Mouse (Mus musculus) layer of hippocampus, adult 11-12 months (tissue): Measurements from ENCODE around the gene Nckap5.

Source experiments
- DNase-seq: peaks from one replicate; pipeline ENCODE4 v3.0.0; 2022; ENCODE audit warnings: low spot score

The Nckap5 gene

GRCm38 (mm10) chr1:126765506-126766170 is 65.0 kb downstream of the Nckap5 start:
- DNase-seq, result no peak

GRCm38 (mm10) chr1:126764201-126764600 is 66.4 kb downstream of the Nckap5 start:
- DNase-seq, result no peak

- no peak for DNase-seq
Measured at GRCm38 (mm10) chr1:126763192-126763591, 67.4 kb downstream of the Nckap5 start.

GRCm38 (mm10) chr1:126760386-126760785 is 70.2 kb downstream of the Nckap5 start:
- no peak for DNase-seq

GRCm38 (mm10) chr1:126755682-126756081 is 74.9 kb downstream of the Nckap5 start:
- DNase-seq, result no peak

- DNase-seq, result no peak
Measured at GRCm38 (mm10) chr1:126753611-126754010, 77.0 kb downstream of the Nckap5 start.

GRCm38 (mm10) chr1:126752247-126753037 is 78.2 kb downstream of the Nckap5 start:
- no peak for DNase-seq

- no peak for DNase-seq
Measured at GRCm38 (mm10) chr1:126751137-126751536, 79.5 kb downstream of the Nckap5 start.

GRCm38 (mm10) chr1:126750156-126750555 is 80.4 kb downstream of the Nckap5 start:
- DNase-seq, result no peak

GRCm38 (mm10) chr1:126747914-126748313 is 82.7 kb downstream of the Nckap5 start:
- no peak for DNase-seq

- no peak for DNase-seq
Measured at GRCm38 (mm10) chr1:126745482-126746136, 85.0 kb downstream of the Nckap5 start.

GRCm38 (mm10) chr1:126744631-126745305 is 85.8 kb downstream of the Nckap5 start:
- DNase-seq, result no peak

- DNase-seq, result no peak
Measured at GRCm38 (mm10) chr1:126738291-126738640, 92.3 kb downstream of the Nckap5 start.

- peak; percentile 25 for DNase-seq
Measured at GRCm38 (mm10) chr1:126737554-126738290, 92.9 kb downstream of the Nckap5 start.

- DNase-seq, result no peak
Measured at GRCm38 (mm10) chr1:126731691-126732090, 98.9 kb downstream of the Nckap5 start.

GRCm38 (mm10) chr1:126726400-126727055 is 104.1 kb downstream of the Nckap5 start:
- DNase-seq, result peak; percentile 27

GRCm38 (mm10) chr1:126725628-126726367 is 104.8 kb downstream of the Nckap5 start:
- no peak for DNase-seq

GRCm38 (mm10) chr1:126721917-126722316 is 108.7 kb downstream of the Nckap5 start:
- DNase-seq, result no peak

- DNase-seq, result no peak
Measured at GRCm38 (mm10) chr1:126719733-126720348, 110.8 kb downstream of the Nckap5 start.

GRCm38 (mm10) chr1:126706611-126707010 is 124.0 kb downstream of the Nckap5 start:
- DNase-seq, result no peak
